Mouse (Mus musculus): ENCODE measurements at regions not wholly inside any gene's neighbourhood (a gene's known extent, or its start where the extent isn't known, plus 50 kb on each side); places are given as distances from the start of the nearest gene placed in this dataset.
"Not testable (repeated sequence)": the region's sequence is repeated elsewhere in the genome, so short reads cannot be mapped to it uniquely, and the experiment has no call there.

DNA sequence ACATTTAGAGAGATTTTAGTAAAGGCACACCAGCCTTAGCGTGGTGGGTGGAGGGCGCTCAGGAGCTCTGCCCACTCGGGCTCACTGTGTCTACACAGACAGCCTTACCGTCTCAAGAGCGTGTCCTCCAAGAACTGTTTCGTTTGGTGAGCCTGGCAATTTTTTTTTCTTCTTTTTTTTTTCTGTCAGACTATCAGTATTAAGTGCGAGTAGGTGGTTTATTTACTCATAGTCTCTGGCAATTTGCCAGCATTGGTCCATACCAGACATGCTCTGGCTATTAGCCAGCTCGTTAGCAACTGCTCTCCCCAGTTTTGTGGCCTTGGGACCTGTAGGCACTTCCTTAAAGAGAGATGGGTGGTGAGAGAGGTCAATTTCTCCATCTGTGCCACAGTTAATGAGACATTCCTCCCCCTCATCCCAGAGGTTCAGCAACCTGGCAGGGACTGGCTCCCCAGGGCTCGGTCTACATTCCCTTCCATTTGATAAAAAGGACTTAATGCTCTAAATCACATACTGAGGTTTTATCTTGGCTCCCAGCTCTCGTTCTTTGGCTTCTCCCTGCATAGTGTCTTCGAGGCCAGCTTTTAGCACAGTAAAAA lies 192.9 kb upstream of the Hs6st1 start:
- DNase-seq, result peak; percentile 20 to 41

- no peak for DNase-seq
Observed at GRCm38 (mm10) chr1:35878426-35878825, 189.8 kb upstream of the Hs6st1 start.

DNA sequence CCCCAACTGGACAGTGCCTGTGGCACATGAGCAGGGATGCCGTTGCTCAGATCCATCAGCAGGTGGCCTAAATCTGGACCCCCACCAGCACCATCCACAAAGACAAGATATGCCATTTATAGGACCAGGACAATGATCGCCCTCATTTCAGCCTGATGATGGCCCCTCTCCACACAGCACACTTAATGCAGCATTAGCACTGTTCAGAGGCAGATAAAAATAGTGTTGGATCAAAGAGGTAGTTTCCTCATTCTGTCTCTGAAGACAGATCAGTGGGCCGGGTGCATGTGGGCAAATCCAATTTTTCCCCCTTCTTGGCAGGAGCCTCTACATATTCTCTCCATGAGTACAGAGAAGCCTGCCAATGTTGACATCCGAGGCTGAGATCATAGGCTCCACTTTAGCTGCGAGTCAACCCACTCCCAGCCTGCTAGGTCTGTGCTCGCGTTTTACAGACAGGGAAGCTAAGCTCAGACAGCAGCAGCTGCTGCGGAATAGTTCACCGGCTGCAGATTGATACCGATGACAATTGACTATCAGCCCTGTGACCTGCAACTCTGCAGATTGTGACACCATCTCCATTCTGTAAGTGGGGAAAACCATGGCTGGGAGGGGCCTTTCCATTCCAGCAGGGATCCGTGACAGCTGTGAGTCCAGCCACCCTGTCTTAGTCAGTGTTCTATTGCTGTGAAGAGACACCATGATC lies 188.7 kb upstream of the Hs6st1 start:
- DNase-seq, result no peak

DNA sequence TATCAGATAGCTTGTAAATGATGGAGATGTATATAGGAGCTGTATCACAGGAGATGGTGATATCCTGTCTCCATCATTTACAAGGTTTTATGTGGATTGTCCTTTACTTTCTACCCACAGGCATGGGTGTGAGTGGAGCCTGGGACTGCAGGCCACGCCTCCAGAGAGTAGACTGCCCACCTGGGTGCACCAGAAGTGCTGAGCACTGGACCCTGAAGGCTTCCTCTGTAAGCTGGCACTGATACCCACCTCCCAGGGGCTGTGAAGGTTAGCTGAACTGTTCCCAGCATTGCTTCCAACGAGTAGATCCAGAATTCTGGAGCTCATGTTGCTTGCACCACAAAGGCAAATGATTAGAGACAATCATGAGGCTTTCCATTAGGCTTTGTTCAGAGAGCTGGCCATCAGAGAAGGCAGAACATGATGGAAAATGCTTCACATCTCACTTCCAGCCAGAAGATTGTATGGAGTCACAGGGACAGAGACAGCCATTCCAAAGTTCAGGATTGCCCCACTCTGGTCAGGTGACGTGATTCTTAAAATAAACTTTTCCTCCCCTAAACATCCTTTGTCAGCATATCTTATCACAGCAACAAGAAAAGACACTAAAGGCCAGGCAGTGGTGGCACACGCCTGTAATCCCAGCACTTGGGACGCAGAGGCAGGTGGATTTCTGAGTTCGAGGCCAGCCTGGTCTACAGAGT lies 187.5 kb upstream of the Hs6st1 start:
- DNase-seq, result peak; percentile 14 to 61

GRCm38 (mm10) chr1:35881521-35881920 lies 186.7 kb upstream of the Hs6st1 start:
- no peak for DNase-seq

GRCm38 (mm10) chr1:35882101-35882500 lies 186.1 kb upstream of the Hs6st1 start:
- DNase-seq, result no peak

DNA sequence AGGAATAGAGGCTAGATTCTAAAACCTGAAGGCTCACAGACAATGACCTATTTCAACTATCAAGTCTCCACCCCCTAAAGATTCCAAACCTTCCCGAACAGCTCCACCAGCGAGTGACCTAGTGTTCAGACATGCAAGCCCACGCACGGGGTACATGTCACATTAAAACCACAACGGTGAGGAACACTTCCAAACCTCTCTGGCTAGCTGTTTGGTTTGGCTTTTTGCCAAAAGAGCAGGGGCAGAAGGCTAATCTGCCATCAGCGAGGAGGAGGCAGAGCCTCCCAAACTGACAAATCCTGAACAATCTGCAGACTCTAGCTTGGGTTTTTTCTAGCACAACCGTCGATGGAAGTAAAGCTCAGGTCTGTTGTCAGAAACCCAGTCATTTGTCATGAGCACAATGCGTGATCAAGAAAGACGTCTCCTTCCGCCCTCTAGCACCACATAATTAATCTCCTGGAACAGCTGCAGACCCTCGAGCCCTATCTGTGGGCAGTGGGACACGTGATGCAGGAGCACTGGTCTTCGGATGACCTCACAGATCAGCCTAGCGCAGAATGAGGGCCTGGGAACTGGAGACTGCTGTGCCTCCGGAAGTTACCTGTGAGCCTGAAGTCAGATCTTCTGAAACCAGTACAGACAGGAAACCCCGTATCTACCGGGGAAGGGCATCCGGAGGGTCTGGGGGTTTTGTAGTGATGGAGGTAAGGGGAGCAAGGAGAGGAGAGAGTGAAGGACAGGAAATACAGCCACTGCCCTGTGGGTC lies 178.3 kb upstream of the Hs6st1 start:
- DNase-seq, result no peak

GRCm38 (mm10) chr1:35890500-35890900 lies 177.7 kb upstream of the Hs6st1 start:
- no peak for DNase-seq

DNA sequence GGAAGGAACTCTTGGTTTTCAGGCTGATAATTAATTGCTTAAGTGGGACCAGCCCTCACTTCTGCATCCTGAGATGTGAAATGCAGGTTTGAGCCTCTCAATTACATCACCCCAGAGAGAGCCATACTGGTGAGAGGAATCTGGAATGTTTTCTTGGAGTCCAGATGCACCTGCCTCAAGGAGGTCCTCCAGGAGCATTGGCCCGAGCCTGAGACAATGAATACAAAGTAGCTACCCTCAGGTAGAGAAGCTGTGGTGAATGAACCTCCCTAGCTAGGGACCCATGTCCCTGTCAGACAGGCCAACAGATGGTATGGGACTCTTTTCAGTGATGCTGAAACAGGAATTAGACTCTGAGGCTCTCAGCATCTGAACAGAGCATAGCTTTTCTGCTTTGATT lies 168.7 kb upstream of the Hs6st1 start:
- no peak for DNase-seq

GRCm38 (mm10) chr1:35904001-35904547 lies 164.1 kb upstream of the Hs6st1 start:
- DNase-seq, result no peak

GRCm38 (mm10) chr1:35913551-35913950 lies 154.6 kb upstream of the Hs6st1 start:
- DNase-seq, result no peak

DNA sequence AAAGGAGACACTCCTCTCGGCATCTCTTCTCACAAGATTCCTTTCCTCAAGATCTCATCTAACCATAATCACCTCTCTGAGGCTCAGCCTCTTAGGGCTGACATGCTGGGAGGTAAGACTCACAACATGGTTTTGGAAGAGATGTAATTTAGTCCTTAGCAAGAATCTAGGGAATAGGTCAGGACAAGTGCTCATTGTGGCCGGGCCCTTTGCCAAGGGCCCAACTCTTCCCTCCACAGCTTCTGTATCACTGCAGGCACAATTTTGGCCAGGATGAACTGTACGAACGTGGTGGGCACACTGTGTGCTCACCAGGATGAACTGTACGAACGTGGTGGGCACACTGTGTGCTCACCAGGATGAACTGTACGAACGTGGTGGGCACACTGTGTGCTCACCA lies 154.0 kb upstream of the Hs6st1 start:
- DNase-seq, result not testable (repeated sequence)

- DNase-seq, result no peak
Observed at GRCm38 (mm10) chr1:35915526-35915925, 152.7 kb upstream of the Hs6st1 start.

- DNase-seq, result no peak
Observed at GRCm38 (mm10) chr1:35919840-35920734, 148.1 kb upstream of the Hs6st1 start.

- no peak for DNase-seq
Observed at GRCm38 (mm10) chr1:35924796-35925195, 143.4 kb upstream of the Hs6st1 start.

DNA sequence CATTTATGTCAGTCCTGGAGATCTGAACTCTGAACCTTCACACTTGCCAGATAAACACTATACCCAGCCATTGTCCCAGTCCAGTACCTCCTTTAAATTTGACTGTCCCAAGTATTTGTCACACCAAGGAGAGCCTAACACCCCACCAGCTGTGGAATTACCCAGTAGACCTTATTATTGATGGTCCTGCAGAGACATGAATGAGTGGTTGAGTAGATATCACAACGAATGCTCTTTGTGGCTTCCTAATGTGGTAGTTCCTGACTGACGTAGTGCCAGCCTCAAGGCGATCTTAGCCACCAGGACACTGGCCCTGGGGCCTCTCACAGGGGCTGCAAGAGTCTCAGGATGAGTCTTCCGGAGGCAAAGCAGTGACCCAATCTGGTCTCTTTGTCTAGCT lies 142.9 kb upstream of the Hs6st1 start:
- no peak for DNase-seq

- no peak for DNase-seq
Observed at GRCm38 (mm10) chr1:35926191-35927048, 141.8 kb upstream of the Hs6st1 start.

DNA sequence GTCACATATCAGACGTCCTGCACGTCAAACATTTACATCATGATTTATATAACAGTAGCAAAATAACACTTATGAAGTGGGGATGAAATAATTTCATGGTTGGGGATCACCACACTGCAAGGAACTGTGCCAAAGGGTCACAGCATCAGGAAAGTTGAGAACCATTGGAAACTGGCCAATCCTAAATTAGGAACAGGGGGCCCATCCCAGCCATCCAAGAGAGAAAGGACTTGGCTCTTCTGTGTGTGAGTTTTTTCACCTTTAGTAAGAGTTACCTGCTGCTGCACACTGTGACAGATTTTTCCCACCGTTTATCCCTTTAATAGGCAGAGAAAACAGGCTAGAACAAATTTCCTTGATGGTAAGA lies 141.2 kb upstream of the Hs6st1 start:
- no peak for DNase-seq

GRCm38 (mm10) chr1:35930351-35930750 lies 137.8 kb upstream of the Hs6st1 start:
- DNase-seq, result no peak

DNA sequence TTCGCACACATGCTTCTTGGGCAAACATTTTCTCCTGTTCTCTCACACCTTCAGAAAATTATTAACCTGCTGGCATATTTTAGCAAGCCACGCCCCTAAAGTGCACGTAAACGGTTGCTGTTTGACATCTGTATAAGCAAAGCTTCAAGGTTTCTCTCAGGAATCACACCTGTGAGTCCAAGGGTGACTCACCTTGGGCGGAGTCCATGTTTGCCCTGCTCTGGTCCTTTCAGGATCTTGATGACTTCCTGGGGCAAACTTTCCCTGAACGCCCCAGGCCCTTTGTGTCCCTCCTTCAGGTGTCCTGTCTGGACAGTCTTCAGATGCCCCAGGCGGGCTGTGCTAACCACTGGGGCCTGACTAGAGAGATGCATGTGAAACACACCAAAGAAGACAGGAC lies 137.1 kb upstream of the Hs6st1 start:
- DNase-seq, result peak in 1 of 2 experiments; percentile 11

- DNase-seq, result no peak
Observed at GRCm38 (mm10) chr1:35933511-35933910, 134.7 kb upstream of the Hs6st1 start.

All from kidney, postnatal 25 days (tissue).